Mouse (Mus musculus): ENCODE measurements around the gene Nck2.

DNA sequence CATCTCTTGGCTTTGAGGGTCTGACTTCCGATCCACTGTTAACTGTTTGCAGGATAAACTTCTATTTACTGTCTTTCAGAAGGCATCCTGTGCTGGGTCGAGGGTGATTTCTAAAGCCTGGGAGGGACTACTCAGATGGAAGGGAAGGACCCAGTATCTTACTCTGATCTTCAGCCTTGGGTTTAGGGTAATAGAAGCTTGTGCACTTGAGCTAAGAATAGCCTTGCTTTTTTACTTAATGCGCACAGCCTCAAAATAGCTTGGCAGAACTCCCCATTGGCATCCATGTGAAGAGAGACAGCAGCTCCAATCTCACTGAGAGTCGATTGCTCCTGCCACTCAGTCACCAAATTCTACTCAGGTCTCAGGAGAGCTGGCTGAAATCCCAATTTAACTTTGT is 17.9 kb upstream of the Nck2 start:
- no peak for TF ChIP-seq CTCF (IDR thresholded peaks at IDR 0.05; ENCODE audit: borderline replicate concordance, insufficient read depth, low read depth, low read length)
- no peak for TF ChIP-seq POLR2A (IDR thresholded peaks at IDR 0.05; ENCODE audit: borderline replicate concordance, insufficient read depth, low read length)
